9 mouse cellular contexts compared by ENCODE assay signal in the genomic region with DNA sequence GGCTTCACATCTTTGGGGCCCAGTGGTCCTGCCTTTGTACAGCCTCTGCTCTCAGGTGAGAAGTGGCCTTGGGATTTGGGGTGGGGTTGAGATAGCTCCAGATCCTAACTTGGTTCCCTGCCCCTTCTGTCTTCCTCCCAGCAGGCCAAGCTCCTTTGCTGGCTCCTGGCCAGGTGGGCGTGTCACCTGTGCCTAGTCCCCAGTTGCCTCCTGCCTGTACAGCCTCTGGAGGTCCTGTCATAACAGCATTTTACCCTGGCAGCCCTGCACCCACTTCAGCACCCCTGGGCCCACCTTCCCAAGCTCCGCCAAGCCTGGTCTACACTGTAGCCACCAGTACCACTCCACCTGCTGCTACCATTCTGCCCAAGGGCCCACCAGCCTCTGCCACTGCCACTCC. TPM values are rescaled to one million over a fixed set of nuclear protein-coding genes. Genes with fewer than 3 reads are reported as not detected.
A peak's percentile ranks its signal among the peaks of the same experiment; 100 is the strongest.
DNase-seq lines count a peak whose midpoint lies in the region; ATAC-seq and TF ChIP-seq lines count a peak whose summit lies in the region.
"Had no signal": no experiment of that assay in that cellular context is flagged by ENCODE, and none has a peak within 500 bp of the region (broad histone marks: within the 10 kb centered on the region; RNA-seq: fewer than 3 reads in every experiment).

No protein-coding gene starts in this region.

- 89% methylated on average over 2 of the region's 2 CpGs for WGBS in heart, embryonic 12.5 days
- 74% methylated on average over 2 of the region's 2 CpGs for WGBS in hindbrain, postnatal 0 days

- H3K4me3 ChIP-seq in heart, embryonic 12.5 days, result no peak overlapping the region
- no peak overlapping the region for H3K4me3 ChIP-seq in hindbrain, postnatal 0 days (ENCODE audit: low read length)

- 0 out of 2 replicates have a peak, but pooled peaks have one; percentile 7 for ATAC-seq in heart, embryonic 12.5 days (ENCODE audit: insufficient number of reproducible peaks, low FRiP score)
- no peak for ATAC-seq in hindbrain, postnatal 0 days

- H3K9ac ChIP-seq in heart, embryonic 12.5 days, result no peak overlapping the region
- no peak overlapping the region for H3K9ac ChIP-seq in hindbrain, postnatal 0 days (replicated peaks; ENCODE audit: low read length)

- H3K4me1 ChIP-seq in heart, embryonic 12.5 days (replicated peaks), result peaks cover 27% of the 10 kb centered on the region
- H3K4me1 ChIP-seq in hindbrain, postnatal 0 days (ENCODE audit: insufficient read depth, low read length), result peaks cover 2% of the 10 kb centered on the region; the same call in 1 of the 2 replicates

- no peak overlapping the region for H3K4me2 ChIP-seq in heart, embryonic 12.5 days
- no peak overlapping the region for H3K4me2 ChIP-seq in hindbrain, postnatal 0 days (ENCODE audit: low read depth, low read length)

- no peak for TF ChIP-seq CTCF in hindbrain, postnatal 0 days (IDR thresholded peaks at IDR 0.05; ENCODE audit: low read depth)

- peaks cover 100% of the 10 kb centered on the region for H3K36me3 ChIP-seq in heart, embryonic 12.5 days
- peaks cover 86% of the 10 kb centered on the region for H3K36me3 ChIP-seq in hindbrain, postnatal 0 days (ENCODE audit: insufficient read depth, low read length)

- 0 out of 2 replicates have a peak overlapping the region, but pooled peaks have one; percentile 8 for H3K27ac ChIP-seq in heart, embryonic 12.5 days (ENCODE audit: poor library complexity, severe bottlenecking)
- no peak overlapping the region for H3K27ac ChIP-seq in hindbrain, postnatal 0 days

- H3K27me3 ChIP-seq in heart, embryonic 12.5 days (replicated peaks), result no peaks in the 10 kb centered on the region
- no peaks in the 10 kb centered on the region for H3K27me3 ChIP-seq in hindbrain, postnatal 0 days (ENCODE audit: insufficient read depth, low read length)

- peaks cover 3% of the 10 kb centered on the region; the same call in 1 of the 2 replicates for H3K9me3 ChIP-seq in heart, embryonic 12.5 days (replicated peaks)
- H3K9me3 ChIP-seq in hindbrain, postnatal 0 days (ENCODE audit: low read length), result no peaks in the 10 kb centered on the region

- DNase-seq in heart, adult 9 months (ENCODE audit: low spot score in 2 of 2), result no peak
- DNase-seq in urinary bladder, postnatal 14 days (ENCODE audit: low spot score), result peak; percentile 74
- no peak for DNase-seq in urinary bladder, adult 2 months (ENCODE audit: low spot score)
- DNase-seq in hindbrain, postnatal 0 days (ENCODE audit: low spot score), result peak; percentile 26
- DNase-seq in spleen, postnatal 4 days (ENCODE audit: low spot score in 2 of 2), result peak; percentile 60 to 75
- no peak for DNase-seq in c-Kit-positive CD71-positive TER-119-positive erythroid progenitor cells, embryonic 14.5 days (ENCODE audit: low spot score)
- DNase-seq in right cerebral cortex, adult 18-20 months, result no peak

RNA-seq across cellular contexts. Expression of gene Pafah1b3, which starts 6.9 kb away (rescaled TPM):
- polyA plus RNA-seq in heart, embryonic 12.5 days (2016; fragmentation: Nextera tagmentation; extraction: Ambion mirVana), result 127 and 131 TPM in 2 replicates
- polyA plus RNA-seq in urinary bladder, adult 2 months (2012; rRNA removed), result 40.1 and 48.5 TPM in 2 replicates
- 534 and 592 TPM in 2 replicates for total RNA-seq in hindbrain, postnatal 0 days (2014; rRNA removed)
- polyA plus RNA-seq in hindbrain, postnatal 0 days (2015; fragmentation: Nextera tagmentation; extraction: Ambion mirVana), result 469 and 484 TPM in 2 replicates

RNA-seq across cellular contexts. Expression of gene Prr19, which starts 10.3 kb away (rescaled TPM):
- polyA plus RNA-seq in heart, embryonic 12.5 days (2016; fragmentation: Nextera tagmentation; extraction: Ambion mirVana), result not detected in 2 replicates
- 0.06 TPM in 1 of 2 replicates, not detected in the other for polyA plus RNA-seq in urinary bladder, adult 2 months (2012; rRNA removed)
- 0.93 and 1.4 TPM in 2 replicates for total RNA-seq in hindbrain, postnatal 0 days (2014; rRNA removed)
- polyA plus RNA-seq in hindbrain, postnatal 0 days (2015; fragmentation: Nextera tagmentation; extraction: Ambion mirVana), result 3.1 and 3.6 TPM in 2 replicates

RNA-seq across cellular contexts. Expression of gene Tmem145, which starts 15.0 kb away (rescaled TPM):
- 0.23 and 0.30 TPM in 2 replicates for polyA plus RNA-seq in heart, embryonic 12.5 days (2016; fragmentation: Nextera tagmentation; extraction: Ambion mirVana)
- polyA plus RNA-seq in urinary bladder, adult 2 months (2012; rRNA removed), result 0.06 and 0.11 TPM in 2 replicates
- total RNA-seq in hindbrain, postnatal 0 days (2014; rRNA removed), result 56.6 and 88.3 TPM in 2 replicates
- 104 and 106 TPM in 2 replicates for polyA plus RNA-seq in hindbrain, postnatal 0 days (2015; fragmentation: Nextera tagmentation; extraction: Ambion mirVana)
- polyA plus RNA-seq: gonadal fat pad, adult 2 months had no signal

RNA-seq across cellular contexts. Expression of gene Cic, which starts 23.4 kb away (rescaled TPM):
- 28.8 and 30.5 TPM in 2 replicates for polyA plus RNA-seq in heart, embryonic 12.5 days (2016; fragmentation: Nextera tagmentation; extraction: Ambion mirVana)
- 30.8 and 58.8 TPM in 2 replicates for polyA plus RNA-seq in urinary bladder, adult 2 months (2012; rRNA removed)
- total RNA-seq in hindbrain, postnatal 0 days (2014; rRNA removed), result 153 and 155 TPM in 2 replicates
- polyA plus RNA-seq in hindbrain, postnatal 0 days (2015; fragmentation: Nextera tagmentation; extraction: Ambion mirVana), result 28.2 and 30.6 TPM in 2 replicates

RNA-seq across cellular contexts. Expression of gene Megf8, which starts 26.1 kb away (rescaled TPM):
- 10.3 and 10.8 TPM in 2 replicates for polyA plus RNA-seq in heart, embryonic 12.5 days (2016; fragmentation: Nextera tagmentation; extraction: Ambion mirVana)
- polyA plus RNA-seq in urinary bladder, adult 2 months (2012; rRNA removed), result 21.5 and 28.4 TPM in 2 replicates
- total RNA-seq in hindbrain, postnatal 0 days (2014; rRNA removed), result 104 and 105 TPM in 2 replicates
- 14.8 and 15.4 TPM in 2 replicates for polyA plus RNA-seq in hindbrain, postnatal 0 days (2015; fragmentation: Nextera tagmentation; extraction: Ambion mirVana)

Comparison
In these comparisons a context has a peak if more than half of its experiments do, and no peak if none do; other contexts are left out.
1. DNase-seq: peak in urinary bladder, postnatal 14 days (single experiment), hindbrain, postnatal 0 days (single experiment) and spleen, postnatal 4 days (2 of 2); none in heart, adult 9 months (0 of 2), urinary bladder, adult 2 months (single experiment), c-Kit-positive CD71-positive TER-119-positive erythroid progenitor cells, embryonic 14.5 days (single experiment) and right cerebral cortex, adult 18-20 months (single experiment).
2. RNA of gene Tmem145, which starts 15.0 kb away (polyA plus RNA-seq): 104 to 106 TPM in hindbrain, postnatal 0 days; 0.23 to 0.30 TPM in heart, embryonic 12.5 days and 0.06 to 0.11 TPM in urinary bladder, adult 2 months; every median in the first group is over 10 times any median in the second.